Mouse (Mus musculus) cerebellum, adult 2 months (tissue): ENCODE data around the gene Hsd17b2. TPM values are rescaled to one million over a fixed set of nuclear protein-coding genes. Genes with fewer than 3 reads are reported as not detected.

Experiments used
- DNase-seq, 2 experiments: peaks; one replicate each; pipeline ENCODE4 v3.0.0; 2021
- H3K27ac ChIP-seq: fragments of 200-500 bp; 2 replicates; pipeline ENCODE4 v1.5.1; 2012; ENCODE audit warnings: low read length, control low read depth, inconsistent platforms; ENCODE audit not compliant: insufficient read depth
- H3K27me3 ChIP-seq: fragments of 200-500 bp; 2 replicates; pipeline ENCODE4 v1.6.1; 2012; ENCODE audit warnings: inconsistent platforms, mild to moderate bottlenecking, low read length, moderate library complexity; ENCODE audit not compliant: control insufficient read depth, insufficient read depth
- H3K4me1 ChIP-seq: fragments of 200-500 bp; 2 replicates; pipeline ENCODE4 v1.6.1; 2011; ENCODE audit warnings: low read length; ENCODE audit not compliant: control insufficient read depth, insufficient read depth
- H3K4me3 ChIP-seq: fragments of 200-500 bp; replicated peaks from 2 replicates; pipeline ENCODE3; 2011; ENCODE audit warnings: mild to moderate bottlenecking, low read depth, low read length, control low read depth; ENCODE audit not compliant: insufficient read depth
- CTCF ChIP-seq: fragments of 200-500 bp; IDR thresholded peaks from 2 replicates; pipeline ENCODE4 v1.5.1; 2011; ENCODE audit warnings: low read depth, mild to moderate bottlenecking, control low read depth, low read length, moderate library complexity, borderline replicate concordance; ENCODE audit not compliant: insufficient read depth
- POLR2A ChIP-seq: fragments of 200-500 bp; IDR thresholded peaks from 2 replicates; pipeline ENCODE4 v1.6.1; 2011; ENCODE audit warnings: low read length, control low read depth, borderline replicate concordance; ENCODE audit not compliant: insufficient read depth
- WGBS: fragments of 180-500 bp; shearing (Covaris S2); methylation state at CpG from one replicate; pipeline ENCODE4 v1.1.7; 2018; 5-methylcytosine and 5-hydroxymethylcytosine counted together
- polyA plus RNA-seq: library from polyadenylated mRNA; depleted of rRNA; stranded (reverse); fragments of >200 nt; gene quantifications from 2 replicates; pipeline ENCODE4 v1.2.3, GENCODE M21; 2012

Hsd17b2 gene
- polyA plus RNA-seq, 1 experiment = 2.0 TPM

DNA sequence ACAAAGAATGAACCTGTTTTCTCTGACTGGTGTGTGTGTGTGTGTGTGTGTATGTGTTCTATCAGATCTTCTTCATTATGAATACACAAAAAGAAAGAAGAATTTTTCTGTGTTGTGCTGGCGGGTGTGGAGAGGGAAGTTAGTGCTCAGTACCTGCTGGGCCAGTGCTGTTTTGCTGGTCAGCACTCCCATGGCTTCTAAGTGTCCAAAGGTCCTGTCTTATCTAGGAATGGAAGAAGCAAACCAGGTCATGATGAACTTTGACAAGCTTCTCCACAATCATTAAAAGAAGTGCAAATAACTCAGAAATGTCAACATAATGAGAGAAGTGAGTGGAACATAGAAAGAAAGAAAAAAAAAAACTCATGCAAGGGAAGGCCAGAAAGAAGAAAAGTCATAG lies 6.1 kb upstream of the Hsd17b2 start:
- WGBS = 87% methylated on average over 1 of the region's 1 CpGs
- no peaks in the 10 kb centered on the region for H3K27me3 ChIP-seq

DNA sequence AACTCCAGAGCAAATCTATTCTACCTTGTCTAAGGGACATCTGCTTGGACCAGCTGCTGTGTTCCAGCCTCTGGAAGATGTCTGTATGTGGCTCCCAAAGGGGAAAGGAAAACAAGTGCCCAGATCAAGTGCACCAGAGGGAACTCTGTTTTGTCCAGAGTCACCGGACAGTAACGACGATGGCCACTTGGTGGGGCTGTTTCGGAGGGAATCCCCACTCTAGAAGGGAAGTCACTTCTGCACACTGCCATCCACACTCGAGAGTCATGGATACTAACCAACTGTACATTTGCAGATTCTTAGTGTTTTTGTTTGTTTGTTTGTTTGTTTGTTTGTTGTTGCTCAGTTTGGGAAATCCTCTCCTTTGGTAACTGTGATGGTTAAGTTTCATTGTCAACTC lies 4.5 kb upstream of the Hsd17b2 start:
- WGBS = 36% methylated on average over 5 of the region's 5 CpGs
- TF ChIP-seq POLR2A = no peak
- TF ChIP-seq CTCF = peak; percentile 51; the same call in 1 of the 2 replicates
- DNase-seq = peak; percentile 8 to 25

More for the DNA sequence above, 6.1 kb upstream of the Hsd17b2 start:
- DNase-seq = no peak
- H3K4me3 ChIP-seq = no peak overlapping the region
- no peak for TF ChIP-seq POLR2A
- TF ChIP-seq CTCF = no peak
- no peak overlapping the region for H3K27ac ChIP-seq
- no peaks in the 10 kb centered on the region for H3K4me1 ChIP-seq

DNA sequence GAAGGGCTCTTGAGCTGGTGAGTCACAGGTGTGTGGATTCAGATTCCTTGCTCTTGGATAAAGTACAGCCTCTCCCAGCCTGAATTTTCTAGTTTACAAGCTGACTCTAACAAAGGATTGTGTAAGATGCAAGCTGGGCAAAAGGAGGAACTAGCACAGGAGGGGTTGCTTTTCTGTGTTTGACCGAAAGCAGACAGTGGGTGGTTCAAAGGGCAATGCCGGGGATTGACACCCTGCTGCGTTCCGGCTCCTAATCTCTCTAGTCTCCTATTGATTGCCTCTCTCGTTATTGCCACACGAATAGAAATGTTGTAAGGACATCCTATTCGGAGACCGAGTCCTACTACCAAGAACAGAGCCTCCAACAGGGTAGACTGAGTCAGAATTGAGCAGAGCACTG lies 1.0 kb upstream of the Hsd17b2 start:
- TF ChIP-seq CTCF = no peak
- TF ChIP-seq POLR2A = no peak
- H3K27ac ChIP-seq = no peak overlapping the region
- no peaks in the 10 kb centered on the region for H3K4me1 ChIP-seq
- H3K4me3 ChIP-seq = no peak overlapping the region
- no peaks in the 10 kb centered on the region for H3K27me3 ChIP-seq
- whole genome bisulfite sequencing = 53% methylated on average over 8 of the region's 8 CpGs
- DNase-seq = no peak

More for the DNA sequence above, 4.5 kb upstream of the Hsd17b2 start:
- Histone ChIP-seq H3K27me3 (no peaks in the 10 kb centered on the region), H3K27ac (no peak overlapping the region), H3K4me1 (no peaks in the 10 kb centered on the region), H3K4me3 (no peak overlapping the region)

DNA sequence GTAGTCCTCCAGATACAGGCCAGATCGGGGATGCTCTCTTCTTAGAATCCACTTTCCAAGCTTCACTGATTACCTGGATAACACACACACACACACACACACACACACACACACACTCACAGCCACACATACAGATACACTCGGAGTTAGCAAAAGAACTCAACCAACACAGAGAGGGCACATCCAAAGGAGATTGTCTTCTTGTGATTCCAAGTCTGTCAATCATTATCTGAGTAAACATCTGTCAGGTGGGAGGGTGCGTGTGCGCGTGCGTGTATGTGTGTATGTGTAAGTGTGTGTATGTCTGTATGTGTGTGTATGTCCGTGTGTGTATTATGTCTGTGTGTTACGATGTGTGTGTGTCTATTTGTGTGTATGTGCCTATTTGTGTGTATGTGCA lies 458 bp upstream of the Hsd17b2 start:
- Histone ChIP-seq H3K4me3 (no peak overlapping the region), H3K27me3 (no peaks in the 10 kb centered on the region), H3K4me1 (no peaks in the 10 kb centered on the region), H3K27ac (no peak overlapping the region)
- TF ChIP-seq POLR2A (no peak), CTCF (no peak)
- no peak for DNase-seq
- WGBS = 82% methylated on average over 8 of the region's 8 CpGs

DNA sequence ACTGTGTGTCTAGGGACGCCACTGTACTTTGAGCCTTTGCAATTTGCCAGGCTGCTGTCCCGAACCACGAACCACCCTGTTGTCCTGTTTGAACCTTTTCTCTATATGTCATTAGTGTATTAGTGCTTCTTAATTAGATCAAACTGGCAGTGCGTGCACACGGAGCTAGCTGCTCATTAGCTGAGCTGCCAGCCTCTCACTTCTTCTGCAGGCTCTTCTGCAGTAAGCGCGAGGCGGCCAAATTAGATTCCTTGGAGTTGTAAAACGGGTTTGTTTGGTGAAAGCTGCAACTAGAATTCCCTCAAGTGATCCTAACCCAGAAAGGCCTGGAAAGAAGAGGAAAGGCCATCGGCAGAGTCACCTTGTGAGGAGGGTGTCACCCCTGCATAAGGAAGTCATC lies 997 bp downstream of the Hsd17b2 start:
- no peak for DNase-seq
- no peak overlapping the region for H3K4me3 ChIP-seq
- no peak overlapping the region for H3K27ac ChIP-seq
- no peaks in the 10 kb centered on the region for H3K27me3 ChIP-seq
- H3K4me1 ChIP-seq = no peaks in the 10 kb centered on the region
- TF ChIP-seq POLR2A (no peak), CTCF (no peak)
- 70% methylated on average over 10 of the region's 10 CpGs for WGBS

DNA sequence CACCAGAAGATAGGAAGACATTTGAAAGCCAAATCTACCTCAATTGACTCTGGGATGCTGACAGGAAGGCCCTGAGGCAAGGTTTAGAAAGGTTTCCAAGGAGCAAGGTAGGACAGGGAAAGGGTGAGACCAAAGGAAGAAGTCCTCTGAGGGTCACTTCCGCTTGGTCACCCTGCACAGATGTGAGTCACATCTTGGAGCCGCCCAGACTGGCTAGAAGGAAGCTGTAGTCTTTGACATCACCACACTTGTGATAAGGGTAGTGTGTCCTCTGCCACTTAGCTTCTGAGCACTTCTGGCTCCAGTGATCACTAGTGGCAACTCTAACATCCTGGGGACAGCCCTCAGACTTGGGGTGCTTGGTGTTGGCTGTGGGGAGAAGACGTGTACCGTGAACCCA lies 4.4 kb downstream of the Hsd17b2 start:
- Histone ChIP-seq H3K27me3 (no peaks in the 10 kb centered on the region), H3K4me3 (no peak overlapping the region), H3K27ac (no peak overlapping the region), H3K4me1 (no peaks in the 10 kb centered on the region)
- 96% methylated on average over 4 of the region's 4 CpGs for WGBS
- TF ChIP-seq POLR2A (no peak), CTCF (no peak)
- no peak for DNase-seq

DNA sequence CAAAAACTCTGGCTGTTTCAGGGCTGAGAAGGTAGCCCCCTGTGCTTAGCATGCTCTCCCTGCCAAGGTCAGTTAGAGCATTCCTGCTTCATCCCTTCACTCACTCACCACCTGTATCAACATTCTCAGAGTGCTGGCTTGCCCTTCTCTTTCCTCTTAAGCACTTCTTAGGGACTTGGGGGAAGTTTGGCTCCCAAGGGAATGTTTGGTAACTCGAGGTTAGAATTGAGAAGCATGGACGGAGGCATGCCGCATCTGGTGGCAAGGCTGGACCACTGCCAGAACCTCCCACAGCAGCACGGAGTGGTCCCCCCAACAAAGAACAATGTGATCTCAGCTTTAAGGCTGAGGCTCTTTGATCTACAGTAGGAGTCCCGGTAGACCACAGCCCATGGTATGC lies 10.5 kb downstream of the Hsd17b2 start:
- DNase-seq = no peak
- TF ChIP-seq POLR2A (no peak), CTCF (no peak)
- H3K4me1 ChIP-seq = no peaks in the 10 kb centered on the region
- H3K27ac ChIP-seq = no peak overlapping the region
- 7% methylated on average over 5 of the region's 5 CpGs for WGBS
- no peak overlapping the region for H3K4me3 ChIP-seq
- H3K27me3 ChIP-seq = no peaks in the 10 kb centered on the region

DNA sequence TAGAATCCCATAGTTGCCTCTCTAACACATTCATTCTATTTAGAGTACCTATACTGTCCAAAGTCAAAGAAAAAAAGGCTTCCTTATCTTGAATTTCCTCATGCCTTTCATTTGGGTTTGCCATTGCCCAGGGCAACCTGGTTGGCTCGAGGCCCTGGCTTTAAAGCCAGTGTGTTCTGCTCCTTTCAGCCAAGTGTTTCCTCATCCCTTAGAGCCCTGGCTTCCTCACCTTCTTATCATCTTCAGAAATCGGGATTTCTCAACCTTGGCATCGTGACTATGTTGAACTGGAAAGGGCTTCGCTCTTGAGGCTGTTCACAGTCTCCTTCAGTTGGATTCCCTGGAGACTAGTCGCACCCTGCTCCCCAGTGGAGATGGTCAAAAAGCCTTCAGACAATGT lies 12.9 kb downstream of the Hsd17b2 start:
- TF ChIP-seq POLR2A (no peak), CTCF (no peak)
- Histone ChIP-seq H3K27ac (no peak overlapping the region), H3K4me3 (no peak overlapping the region), H3K4me1 (no peaks in the 10 kb centered on the region), H3K27me3 (no peaks in the 10 kb centered on the region)
- no peak for DNase-seq
- WGBS = 79% methylated on average over 5 of the region's 5 CpGs
